Mouse (Mus musculus) bone marrow, adult 2 months (tissue): ENCODE data around the gene B3galnt2.

Source experiments
- CTCF ChIP-seq: fragments of 200-500 bp; IDR thresholded peaks from 2 replicates; pipeline ENCODE4 v1.5.1; 2011; ENCODE audit warnings: low read length, control low read depth; ENCODE audit not compliant: control insufficient read depth, insufficient read depth
- POLR2A ChIP-seq: fragments of 200-500 bp; IDR thresholded peaks from 2 replicates; pipeline ENCODE4 v1.6.1; 2011; ENCODE audit warnings: low read depth, mild to moderate bottlenecking, control low read depth, low read length, borderline replicate concordance; ENCODE audit not compliant: control insufficient read depth

GRCm38 (mm10) chr13:13954931-13955330 lies 662 bp downstream of the B3galnt2 start:
- no peak for TF ChIP-seq CTCF
- no peak for TF ChIP-seq POLR2A
